Mouse (Mus musculus): ENCODE measurements at regions not wholly inside any gene's neighbourhood (a gene's known extent, or its start where the extent isn't known, plus 50 kb on each side); places are given as distances from the start of the nearest gene placed in this dataset.
"Not testable (repeated sequence)": the region's sequence is repeated elsewhere in the genome, so short reads cannot be mapped to it uniquely, and the experiment has no call there.

GRCm38 (mm10) chr4:101366905-101367679, 52.0 kb upstream of the Ak4 start:
- peak; percentile 44 to 51 for DNase-seq (ENCODE audit: low spot score in 2 of 2)

GRCm38 (mm10) chr4:101365299-101365698, 53.8 kb upstream of the Ak4 start:
- DNase-seq (ENCODE audit: low spot score in 2 of 2): no peak

DNA sequence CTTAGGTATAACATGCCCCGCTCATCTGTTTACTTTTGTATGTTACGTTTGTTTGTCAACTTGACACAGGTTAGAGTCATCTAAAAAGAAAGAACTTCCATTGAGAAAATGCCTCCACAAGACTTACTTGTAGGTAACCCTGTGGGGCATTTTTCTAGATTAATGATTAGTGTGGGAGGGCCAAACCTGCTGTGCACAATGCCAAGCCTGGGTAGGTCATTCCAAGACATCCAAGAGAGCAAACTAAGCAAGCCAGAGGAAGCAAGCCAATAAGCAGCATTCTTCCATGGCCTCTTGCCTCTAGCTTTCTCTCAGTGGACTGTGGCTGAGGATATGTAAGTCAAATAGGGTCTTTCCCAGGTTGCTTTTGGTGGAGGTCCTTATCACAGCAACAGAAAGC, 54.4 kb upstream of the Ak4 start:
- DNase-seq (ENCODE audit: low spot score in 2 of 2): no peak

GRCm38 (mm10) chr4:101363231-101363630, 55.8 kb upstream of the Ak4 start:
- not testable (repeated sequence) for DNase-seq (ENCODE audit: low spot score in 2 of 2)

GRCm38 (mm10) chr4:101361779-101362178, 57.3 kb upstream of the Ak4 start:
- no peak for DNase-seq (ENCODE audit: low spot score in 2 of 2)

DNA sequence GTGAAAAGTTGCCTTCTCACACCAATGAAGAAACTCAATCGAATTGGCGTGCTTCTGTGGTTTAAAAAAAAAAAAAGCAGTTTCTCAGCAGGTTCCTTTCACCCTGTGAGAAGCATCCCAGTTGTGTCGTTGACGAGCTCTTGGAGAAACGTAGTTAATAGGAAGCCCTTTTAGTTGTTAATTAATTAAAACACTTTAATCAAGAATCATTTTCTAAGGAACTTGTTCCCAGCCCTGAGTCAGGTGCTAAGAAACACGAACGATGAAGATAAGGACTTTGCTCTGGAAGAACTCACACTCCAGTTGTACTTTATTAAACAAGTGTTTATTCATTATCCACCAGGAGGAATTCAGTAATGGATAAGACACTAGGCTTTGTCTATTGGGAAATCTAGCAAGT, 58.8 kb upstream of the Ak4 start:
- DNase-seq (ENCODE audit: low spot score in 2 of 2): no peak

- DNase-seq (ENCODE audit: low spot score in 2 of 2): no peak
These were observed 60.0 kb upstream of the Ak4 start for GRCm38 (mm10) chr4:101359119-101359518.

GRCm38 (mm10) chr4:101358525-101358924, 60.6 kb upstream of the Ak4 start:
- no peak for DNase-seq (ENCODE audit: low spot score in 2 of 2)

DNA sequence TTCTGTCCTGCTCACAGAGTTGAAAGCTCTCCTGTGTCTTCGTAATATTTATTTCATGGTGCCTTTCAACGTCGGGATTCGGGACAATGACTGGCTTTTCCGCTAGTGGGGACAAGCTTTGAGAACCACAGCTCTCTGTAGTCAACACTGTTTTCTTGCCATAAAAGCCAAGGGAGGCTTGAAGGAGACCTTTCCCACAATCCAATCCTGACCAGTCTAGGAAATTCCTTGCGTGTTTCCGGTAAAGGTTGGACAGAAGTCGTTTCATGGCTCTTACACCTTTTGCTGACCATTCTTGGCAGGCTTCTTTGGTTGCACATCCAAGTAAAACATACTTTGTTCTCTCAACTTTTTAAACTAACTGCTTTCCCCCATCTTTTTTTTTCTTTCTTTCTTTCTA, 61.2 kb upstream of the Ak4 start:
- DNase-seq (ENCODE audit: low spot score in 2 of 2): no peak

DNA sequence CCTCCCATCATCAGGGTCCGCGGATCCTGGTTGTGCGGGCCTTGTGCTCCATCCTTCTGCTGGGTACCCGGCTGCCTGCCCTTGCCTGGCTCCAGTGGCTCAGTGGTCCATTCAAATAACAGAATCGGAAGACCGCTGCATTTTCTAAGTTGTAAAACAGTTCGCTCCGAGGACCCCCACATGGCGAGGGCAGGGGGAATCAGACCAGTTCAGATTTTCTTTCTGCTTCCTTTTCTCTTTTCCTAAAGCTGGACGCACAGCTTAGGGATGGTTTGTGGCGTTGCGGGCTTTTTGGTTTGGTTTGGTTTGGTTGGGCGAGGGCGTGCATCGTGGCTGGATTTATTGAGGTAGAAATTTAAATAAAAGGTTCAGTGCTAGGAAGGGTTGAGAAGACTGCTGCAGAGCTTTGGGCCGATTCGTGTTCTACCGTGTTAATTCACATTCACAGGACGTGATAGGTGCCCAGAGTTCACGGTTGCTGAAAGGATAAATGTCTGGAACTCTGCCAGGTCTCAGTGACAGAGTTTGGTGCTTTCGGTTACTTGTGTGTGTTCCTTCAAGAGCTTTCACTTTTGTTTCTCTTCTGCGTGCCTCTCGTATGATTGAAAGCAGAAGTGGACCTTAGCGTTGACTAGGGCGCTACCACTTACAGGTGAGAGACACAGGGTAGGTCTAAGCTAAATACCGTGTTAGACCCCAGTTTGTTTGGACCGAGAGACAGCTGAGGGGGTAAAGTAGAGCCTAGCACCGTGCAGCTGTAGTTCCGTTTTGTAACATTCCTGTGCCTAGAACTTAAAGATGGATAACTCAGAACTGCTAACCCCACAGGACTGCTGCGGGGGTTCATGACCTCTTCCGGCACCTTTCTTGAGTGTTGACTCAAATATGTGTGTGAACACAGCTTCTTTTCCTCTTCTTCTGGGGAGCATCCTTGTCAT, 61.9 kb upstream of the Ak4 start:
- DNase-seq (ENCODE audit: low spot score in 2 of 2): peak in 1 of 2 experiments; percentile 39

DNA sequence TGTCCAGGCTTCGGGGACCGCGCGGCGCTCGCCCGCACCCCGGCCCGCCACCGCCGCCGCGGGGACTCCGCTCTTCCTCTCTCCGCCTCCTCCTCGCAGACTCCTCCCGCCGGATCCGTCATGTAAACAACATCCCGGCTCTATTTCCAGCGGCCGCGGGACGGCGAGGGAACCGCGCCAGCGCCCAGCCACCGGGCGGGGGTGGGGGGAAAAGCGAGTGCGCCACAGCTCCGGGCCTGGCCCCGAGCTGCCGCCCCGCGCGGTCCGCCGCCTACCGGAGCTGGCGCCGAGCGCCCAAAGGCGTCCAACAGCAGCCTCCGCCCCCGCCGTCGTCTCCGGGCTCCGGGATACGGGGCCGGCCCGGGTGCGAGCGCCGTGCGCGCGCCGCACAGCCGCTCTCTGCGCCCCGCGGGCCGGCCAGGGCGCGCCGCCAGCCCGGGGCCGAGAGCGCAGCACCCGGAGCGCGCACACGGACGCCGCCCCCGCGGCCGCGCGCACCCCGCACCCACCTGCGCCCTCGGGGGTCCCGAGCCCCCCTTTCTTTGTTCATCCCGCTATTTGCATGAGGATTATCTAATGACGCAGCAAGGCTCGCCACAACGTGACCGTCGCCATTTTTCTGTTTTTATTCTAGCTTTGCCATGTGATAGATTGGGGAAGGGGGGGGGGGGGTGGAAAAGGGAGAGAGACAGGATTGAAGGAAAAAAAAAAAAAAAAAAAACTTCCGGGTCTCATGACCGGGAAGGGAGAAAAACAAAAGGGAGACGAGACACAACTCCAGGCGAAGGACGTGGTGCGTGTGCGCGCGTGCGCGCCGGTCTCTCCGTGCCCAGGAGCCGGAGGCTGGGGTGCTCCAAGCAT, 62.8 kb upstream of the Ak4 start:
- DNase-seq (ENCODE audit: low spot score in 2 of 2): peak; percentile 81 to 90

DNA sequence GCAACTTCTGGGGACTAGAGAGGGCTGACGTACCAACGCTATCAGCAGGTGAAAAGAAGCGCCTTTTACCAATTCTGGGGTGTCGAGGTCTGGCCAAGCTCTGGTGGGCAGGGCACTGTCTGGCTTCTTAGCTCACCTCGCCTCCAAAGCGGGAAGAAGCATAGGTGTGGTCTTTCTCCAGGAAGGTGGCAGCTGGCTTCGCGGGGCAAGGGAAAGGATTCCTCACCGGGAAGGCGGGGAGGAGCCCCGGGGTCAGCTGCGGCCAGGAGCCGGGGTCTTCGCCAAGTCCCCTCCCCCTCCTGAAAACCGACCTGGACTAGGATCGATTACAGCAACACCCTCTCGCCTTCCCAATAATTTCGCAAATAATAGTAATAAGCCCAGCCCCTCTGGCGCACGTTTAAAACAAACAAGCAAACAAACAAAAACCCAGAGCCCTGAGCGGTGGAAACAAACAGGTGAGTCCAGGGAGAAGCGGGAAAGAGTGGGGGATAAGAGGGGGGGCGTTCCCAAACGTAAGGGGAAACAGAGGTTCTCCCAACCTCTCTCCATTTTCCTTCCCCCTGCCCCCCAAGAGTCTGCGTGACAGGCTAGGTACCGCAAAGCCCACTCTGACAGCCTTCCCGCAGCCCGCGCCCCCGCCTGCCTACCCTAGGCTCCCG, 63.5 kb upstream of the Ak4 start:
- peak in 1 of 2 experiments; percentile 32 for DNase-seq (ENCODE audit: low spot score in 2 of 2)

DNA sequence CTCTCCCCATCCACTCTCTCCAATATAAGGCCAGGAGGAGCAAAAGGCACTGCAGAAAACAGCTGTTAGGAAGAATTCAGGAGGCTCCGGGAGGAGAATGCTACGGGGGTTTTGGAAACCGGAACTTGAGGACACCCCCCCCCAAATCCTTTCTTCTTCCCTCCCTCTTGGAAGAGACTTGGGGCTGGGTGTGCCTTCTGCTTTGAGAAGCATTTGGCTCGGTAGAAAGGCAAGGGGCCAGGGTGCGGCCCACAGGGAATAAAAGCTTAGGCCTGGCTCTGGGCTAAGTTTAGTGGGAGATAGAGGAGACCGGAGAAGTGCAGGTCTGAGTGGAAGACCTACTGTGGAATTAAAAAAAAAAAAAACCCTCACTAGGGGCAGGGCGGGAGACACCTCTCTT, 64.1 kb upstream of the Ak4 start:
- no peak for DNase-seq (ENCODE audit: low spot score in 2 of 2)

DNA sequence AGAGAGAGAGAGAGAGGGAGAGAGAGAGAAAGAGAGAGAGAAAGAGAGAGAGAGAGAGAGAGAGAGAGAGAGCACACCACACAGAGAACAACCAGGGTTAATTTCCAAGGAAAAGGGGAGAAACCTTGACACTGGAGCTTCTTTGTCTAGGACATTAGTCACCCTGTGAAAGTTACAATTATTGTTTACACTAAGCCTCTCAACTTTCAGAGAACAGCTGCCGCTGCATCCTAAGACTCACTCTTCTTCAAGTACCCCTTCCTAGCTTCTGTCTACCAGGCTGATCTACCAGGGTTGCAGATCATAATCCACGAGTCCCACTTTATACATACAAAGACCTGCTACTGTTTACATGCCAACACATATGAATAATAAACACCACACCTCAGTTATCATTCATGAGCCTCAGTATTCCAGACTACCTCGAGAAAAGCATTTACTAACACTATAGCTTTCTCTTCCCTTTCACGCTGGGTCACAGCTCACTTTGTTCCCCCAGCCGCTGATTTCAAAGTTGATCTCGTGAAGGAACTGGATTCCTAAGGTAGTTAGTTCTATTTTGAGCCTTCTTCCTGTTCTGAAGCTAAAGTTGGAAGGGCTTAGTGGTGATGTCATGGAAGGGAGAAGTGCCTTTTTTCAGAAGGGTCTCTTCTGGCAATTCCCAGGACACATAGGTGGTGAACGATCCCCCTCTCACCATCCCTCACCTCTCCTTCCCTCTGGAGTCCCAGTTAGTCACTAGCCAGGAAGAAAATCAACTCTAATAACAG, 64.8 kb upstream of the Ak4 start:
- DNase-seq (ENCODE audit: low spot score in 2 of 2): no peak

GRCm38 (mm10) chr4:101352178-101352577, 66.9 kb upstream of the Ak4 start:
- DNase-seq (ENCODE audit: low spot score in 2 of 2): no peak

- DNase-seq (ENCODE audit: low spot score in 2 of 2): no peak
These were observed 67.4 kb upstream of the Ak4 start for GRCm38 (mm10) chr4:101351716-101352115.

DNA sequence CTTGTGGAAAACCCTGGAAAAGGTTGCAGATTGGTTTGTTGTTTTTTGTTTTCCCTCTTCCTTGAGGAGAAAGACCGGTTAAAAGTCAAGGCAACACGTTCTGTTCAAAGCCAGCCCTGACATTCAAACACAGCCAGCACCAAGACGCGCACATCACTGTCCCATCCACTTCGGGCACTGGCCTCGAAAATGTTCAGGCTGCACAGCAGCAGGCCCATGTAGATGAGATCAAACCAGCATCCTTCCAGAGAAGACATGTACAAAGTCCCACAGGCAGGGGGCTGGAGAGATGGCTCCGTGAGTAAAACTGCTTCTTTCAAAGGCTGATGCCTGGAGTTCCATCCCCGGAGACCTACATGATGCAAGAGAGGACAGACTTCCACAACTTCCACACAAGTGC, 68.4 kb upstream of the Ak4 start:
- no peak for DNase-seq (ENCODE audit: low spot score in 2 of 2)

GRCm38 (mm10) chr4:101350222-101350621, 68.9 kb upstream of the Ak4 start:
- no peak for DNase-seq (ENCODE audit: low spot score in 2 of 2)

DNA sequence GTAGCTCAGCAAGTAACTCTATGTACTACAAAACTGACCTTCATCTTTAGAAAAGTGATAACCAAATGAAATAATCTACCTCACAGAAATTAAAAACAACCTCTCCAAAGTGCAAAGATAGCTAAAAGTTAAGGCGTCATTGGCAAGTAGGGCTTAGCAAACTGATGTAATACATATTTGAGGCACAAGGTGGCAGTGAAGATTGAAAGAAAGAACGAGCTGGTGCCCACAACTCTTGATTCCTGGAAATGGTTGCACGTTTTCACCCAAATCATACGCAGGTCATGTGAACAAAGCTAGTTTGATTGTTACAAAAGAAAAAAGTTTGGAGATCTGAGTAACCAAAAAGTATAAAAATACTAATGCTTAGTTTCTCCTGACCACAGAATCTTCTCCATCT, 69.7 kb upstream of the Ak4 start:
- peak; percentile 39 to 76 for DNase-seq (ENCODE audit: low spot score in 2 of 2)

GRCm38 (mm10) chr4:101347309-101347708, 71.8 kb upstream of the Ak4 start:
- DNase-seq (ENCODE audit: low spot score in 2 of 2): no peak

Measured in left cerebral cortex, adult 18-20 months (tissue).